Mouse (Mus musculus) hindbrain, embryonic 14.5 days (tissue): ENCODE measurements around the gene Gm5930. TPM values are rescaled to one million over a fixed set of nuclear protein-coding genes. Genes with fewer than 3 reads are reported as not detected.
"Not testable (repeated sequence)": the region's sequence is repeated elsewhere in the genome, so short reads cannot be mapped to it uniquely, and the experiment has no call there.

ENCODE experiments used
- ATAC-seq: fragments of 200-750 bp; cut with Nextera tagmentation; 2 replicates; pipeline ENCODE4 v1.8.0; 2017; ENCODE audit warnings: moderate number of reproducible peaks, mild to moderate bottlenecking, moderate TSS enrichment, moderate library complexity; ENCODE audit not compliant: low FRiP score
- DNase-seq: peaks from one replicate; pipeline ENCODE4 v3.0.0-alpha.2; 2015; ENCODE audit warnings: low spot score
- H3K27ac ChIP-seq: fragments of 300-500 bp; sonication (generic); 2 replicates; pipeline ENCODE4 v1.5.1; 2014; ENCODE audit warnings: mild to moderate bottlenecking, moderate library complexity
- H3K27me3 ChIP-seq: fragments of 300-500 bp; sonication (generic); 2 replicates; pipeline ENCODE4 v1.6.1; 2014; ENCODE audit warnings: mild to moderate bottlenecking, low read length, mixed read lengths; ENCODE audit not compliant: control insufficient read depth, insufficient read depth
- H3K36me3 ChIP-seq: fragments of 300-500 bp; sonication (generic); replicated peaks from 2 replicates; pipeline ENCODE4 v1.6.1; 2014; ENCODE audit not compliant: control insufficient read depth, insufficient read depth
- H3K4me1 ChIP-seq: fragments of 300-500 bp; sonication (generic); replicated peaks from 2 replicates; pipeline ENCODE4 v1.6.1; 2014; ENCODE audit warnings: antibody characterized with exemption, low read length, mixed read lengths; ENCODE audit not compliant: control insufficient read depth, insufficient read depth
- H3K4me2 ChIP-seq: fragments of 300-500 bp; sonication (generic); replicated peaks from 2 replicates; pipeline ENCODE4 v1.6.1; 2014; ENCODE audit warnings: mild to moderate bottlenecking, moderate library complexity
- H3K4me3 ChIP-seq: fragments of 300-500 bp; sonication (generic); replicated peaks from 2 replicates; pipeline ENCODE4 v1.5.1; 2014; ENCODE audit warnings: mild to moderate bottlenecking, low read length
- H3K9ac ChIP-seq: fragments of 300-500 bp; sonication (generic); 2 replicates; pipeline ENCODE4 v1.6.1; 2014
- H3K9me3 ChIP-seq: fragments of 300-500 bp; sonication (generic); 2 replicates; pipeline ENCODE4 v1.6.1; 2016; ENCODE audit warnings: low read length; ENCODE audit not compliant: control insufficient read depth
- WGBS: fragments of 180-500 bp; shearing (Covaris S2); extraction: QIAGEN DNeasy Blood & Tissue Kit; methylation state at CpG from one replicate; pipeline ENCODE4 v1.1.7; 2014; 5-methylcytosine and 5-hydroxymethylcytosine counted together
- polyA plus RNA-seq: library from polyadenylated mRNA; unstranded; fragments of >200 nt; fragmentation: Nextera tagmentation; extraction: Ambion mirVana; gene quantifications from 2 replicates; pipeline ENCODE4 v1.2.1, GENCODE M21; 2014

Gm5930 gene
- not detected in 2 replicates for polyA plus RNA-seq

GRCm38 (mm10) chr14:44338484-44338883, at the start of gene Gm5930:
Gene Gm5930, minus strand, starts transcription at chr14:44338584.
- WGBS, result no CpG with 5 or more reads among the region's 2 CpGs
- H3K4me1 ChIP-seq, H3K9ac ChIP-seq, H3K9me3 ChIP-seq, H3K4me2 ChIP-seq, DNase-seq, H3K36me3 ChIP-seq, ATAC-seq, H3K27me3 ChIP-seq, H3K4me3 ChIP-seq, H3K27ac ChIP-seq: not testable (repeated sequence)

GRCm38 (mm10) chr14:44384233-44384632, 45.8 kb upstream of the Gm5930 start:
- not testable (repeated sequence) for H3K4me3 ChIP-seq, ATAC-seq, H3K4me2 ChIP-seq, H3K27ac ChIP-seq, H3K36me3 ChIP-seq, DNase-seq, H3K9ac ChIP-seq, H3K27me3 ChIP-seq, H3K9me3 ChIP-seq, H3K4me1 ChIP-seq
- 82% methylated on average over 4 of the region's 4 CpGs for WGBS

GRCm38 (mm10) chr14:44365057-44365456, 26.7 kb upstream of the Gm5930 start, which contains the start of gene Gm8229:
Gene Gm8229, plus strand, starts transcription at chr14:44365357.
- not testable (repeated sequence) for DNase-seq, H3K27ac ChIP-seq, H3K4me1 ChIP-seq, H3K9me3 ChIP-seq, H3K27me3 ChIP-seq, H3K9ac ChIP-seq, H3K36me3 ChIP-seq, H3K4me2 ChIP-seq, ATAC-seq, H3K4me3 ChIP-seq
- 95% methylated on average over 4 of the region's 4 CpGs for whole genome bisulfite sequencing

- H3K4me3 ChIP-seq, H3K4me2 ChIP-seq, H3K9me3 ChIP-seq, H3K36me3 ChIP-seq, H3K27me3 ChIP-seq, H3K27ac ChIP-seq, H3K4me1 ChIP-seq, ATAC-seq, H3K9ac ChIP-seq: not testable (repeated sequence)
- DNase-seq, result peak; percentile 35
These were observed 23.9 kb upstream of the Gm5930 start for GRCm38 (mm10) chr14:44362301-44362700.

GRCm38 (mm10) chr14:44361416-44361815, 23.0 kb upstream of the Gm5930 start:
- H3K36me3 ChIP-seq, ATAC-seq, DNase-seq, H3K27ac ChIP-seq, H3K9ac ChIP-seq, H3K4me3 ChIP-seq, H3K4me1 ChIP-seq, H3K9me3 ChIP-seq, H3K4me2 ChIP-seq, H3K27me3 ChIP-seq: not testable (repeated sequence)
- 16% methylated on average over 1 of the region's 2 CpGs for WGBS

GRCm38 (mm10) chr14:44312049-44312448, 26.3 kb downstream of the Gm5930 start:
- DNase-seq, H3K4me2 ChIP-seq, H3K9me3 ChIP-seq, H3K27ac ChIP-seq, H3K36me3 ChIP-seq, H3K4me1 ChIP-seq, ATAC-seq, H3K27me3 ChIP-seq, H3K9ac ChIP-seq, H3K4me3 ChIP-seq: not testable (repeated sequence)
- WGBS, result 92% methylated on average over 3 of the region's 4 CpGs

GRCm38 (mm10) chr14:44285280-44285679, 53.1 kb downstream of the Gm5930 start, which contains the start of gene Gm8220:
Gene Gm8220, plus strand, starts transcription at chr14:44285580.
- not testable (repeated sequence) for H3K27ac ChIP-seq, H3K9ac ChIP-seq, H3K27me3 ChIP-seq, H3K36me3 ChIP-seq, H3K4me1 ChIP-seq, H3K4me2 ChIP-seq, ATAC-seq, H3K9me3 ChIP-seq, DNase-seq, H3K4me3 ChIP-seq
- WGBS, result 89% methylated on average over 2 of the region's 2 CpGs

Other genes starting within 250 kb of the Gm5930 start
- not detected in 2 replicates for gene Ear2, start 235.9 kb downstream of the Gm5930 start, polyA plus RNA-seq
- gene Gm3327, start 214.7 kb downstream of the Gm5930 start, polyA plus RNA-seq, result not detected in 2 replicates
- not detected in 2 replicates for gene Gm8212, start 140.9 kb downstream of the Gm5930 start, polyA plus RNA-seq
- gene 4930503E14Rik, start 125.3 kb downstream of the Gm5930 start, polyA plus RNA-seq, result not detected in 2 replicates
- gene Gm8220, start 53.0 kb downstream of the Gm5930 start, polyA plus RNA-seq, result not detected in 2 replicates
- gene Gm8229, start 26.8 kb upstream of the Gm5930 start, polyA plus RNA-seq, result 0.16 TPM in 1 of 2 replicates, not detected in the other
- gene Gm3371, start 72.1 kb upstream of the Gm5930 start, polyA plus RNA-seq, result not detected in 2 replicates
- not detected in 2 replicates for gene Gm8232, start 95.1 kb upstream of the Gm5930 start, polyA plus RNA-seq
- gene BC061237, start 153.9 kb upstream of the Gm5930 start, polyA plus RNA-seq, result 0.39 and 0.92 TPM in 2 replicates
- gene Gm17093, start 179.7 kb upstream of the Gm5930 start, polyA plus RNA-seq, result not detected in 2 replicates
- 0.42 and 0.67 TPM in 2 replicates for gene Gm8247, start 244.6 kb upstream of the Gm5930 start, polyA plus RNA-seq